Mouse (Mus musculus) heart, postnatal 10 days (tissue): ENCODE measurements at regions not wholly inside any gene's neighbourhood (a gene's known extent, or its start where the extent isn't known, plus 50 kb on each side); places are given as distances from the start of the nearest gene placed in this dataset.

ENCODE experiments used
- DNase-seq, 2 experiments: peaks; one replicate each; pipeline ENCODE4 v3.0.0; 2021
- intact Hi-C: fragments of 180-260 bp; cut with DNase I; formaldehyde crosslinking; loops from one replicate; pipeline ENCODE4 v1.15.1; 2025

DNA sequence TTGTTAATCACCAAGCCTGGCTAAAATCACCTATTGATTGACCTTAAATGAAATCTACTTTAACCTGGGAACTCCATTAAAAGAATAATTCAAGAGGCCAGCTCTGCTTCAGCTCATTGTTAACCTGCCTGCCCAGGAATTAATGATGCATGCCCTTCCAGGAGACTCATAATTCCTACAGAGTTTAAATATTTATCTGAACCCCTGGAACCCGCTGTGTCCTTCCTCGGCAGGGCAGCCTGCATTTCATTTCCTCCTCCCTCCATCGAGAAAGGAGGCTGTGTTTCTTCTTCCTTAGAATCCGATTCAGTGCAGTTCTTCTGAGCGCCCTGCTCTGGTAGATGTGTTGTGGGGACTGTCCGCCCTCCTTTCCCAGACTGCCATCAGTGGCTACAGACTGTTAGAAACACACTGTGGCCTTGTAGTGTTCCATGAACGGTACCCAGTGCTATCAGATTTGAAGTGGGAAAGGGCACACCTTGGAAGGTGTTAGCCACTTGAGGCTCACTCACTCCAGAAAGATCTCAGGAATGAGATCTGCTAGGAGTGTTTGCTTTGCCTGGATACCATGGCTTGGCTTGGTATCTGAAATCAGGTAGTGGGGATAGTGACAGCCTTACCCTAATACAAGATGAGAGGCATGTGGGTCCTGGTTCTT, 350.0 kb upstream of the Kazn start:
- no peak for DNase-seq
- intact Hi-C loops, result no loop called here

GRCm38 (mm10) chr4:142588418-142589083, 349.4 kb upstream of the Kazn start:
- intact Hi-C loops, result no loop called here
- DNase-seq, result no peak

GRCm38 (mm10) chr4:142587345-142588035, 348.3 kb upstream of the Kazn start:
- DNase-seq, result no peak
- intact Hi-C loops, result no loop called here

GRCm38 (mm10) chr4:142578536-142578935, 339.3 kb upstream of the Kazn start:
- intact Hi-C loops, result no loop called here
- no peak for DNase-seq

DNA sequence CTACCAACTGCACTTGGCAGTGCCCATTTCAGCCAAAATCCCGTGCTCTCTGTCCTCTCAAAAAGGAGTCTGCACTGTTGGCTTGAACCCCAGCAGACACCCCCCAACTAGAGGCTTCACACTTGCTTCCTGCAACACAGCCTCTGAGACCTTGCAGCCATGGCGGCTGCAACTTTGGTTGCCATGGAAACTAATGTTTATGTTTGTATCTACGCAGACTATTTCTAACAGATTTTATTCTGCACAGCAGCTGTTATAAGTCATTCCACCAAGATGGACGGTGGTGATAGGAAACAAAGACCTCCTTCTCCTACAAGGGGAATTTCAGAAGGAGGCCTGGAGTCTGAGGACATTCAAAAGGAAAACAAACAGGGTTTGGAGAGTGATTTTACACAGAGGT, 338.3 kb upstream of the Kazn start:
- intact Hi-C loops, result no loop called here

GRCm38 (mm10) chr4:142574528-142574927, 335.3 kb upstream of the Kazn start:
- DNase-seq, result no peak
- intact Hi-C loops, result no loop called here

More for the DNA sequence above, 338.3 kb upstream of the Kazn start:
- DNase-seq, result peak; percentile 4

GRCm38 (mm10) chr4:142570712-142571111, 331.5 kb upstream of the Kazn start:
- DNase-seq, result no peak
- intact Hi-C loops, result no loop called here

DNA sequence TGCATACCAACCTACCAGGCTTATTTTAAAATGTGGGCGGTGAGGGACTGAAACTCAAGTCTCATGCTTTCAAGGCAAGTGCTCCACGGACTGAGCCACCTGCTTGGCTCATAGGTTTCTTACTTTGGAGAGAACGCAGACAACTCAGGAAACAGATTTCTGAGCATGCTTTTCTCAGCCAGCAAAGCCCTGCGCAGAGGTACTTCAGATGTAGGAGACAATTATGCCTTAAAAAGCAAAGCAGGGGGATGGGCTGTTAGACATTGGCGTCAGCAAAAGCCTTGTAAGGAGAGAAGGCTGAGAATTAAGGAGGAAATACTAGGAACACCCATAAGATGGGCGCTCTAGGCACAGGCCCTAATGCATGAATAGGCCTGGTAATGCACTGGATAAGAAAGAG, 329.4 kb upstream of the Kazn start:
- intact Hi-C loops, result no loop called here
- no peak for DNase-seq

- DNase-seq, result no peak
- intact Hi-C loops, result no loop called here
Measured at GRCm38 (mm10) chr4:142554716-142555115, 315.5 kb upstream of the Kazn start.

DNA sequence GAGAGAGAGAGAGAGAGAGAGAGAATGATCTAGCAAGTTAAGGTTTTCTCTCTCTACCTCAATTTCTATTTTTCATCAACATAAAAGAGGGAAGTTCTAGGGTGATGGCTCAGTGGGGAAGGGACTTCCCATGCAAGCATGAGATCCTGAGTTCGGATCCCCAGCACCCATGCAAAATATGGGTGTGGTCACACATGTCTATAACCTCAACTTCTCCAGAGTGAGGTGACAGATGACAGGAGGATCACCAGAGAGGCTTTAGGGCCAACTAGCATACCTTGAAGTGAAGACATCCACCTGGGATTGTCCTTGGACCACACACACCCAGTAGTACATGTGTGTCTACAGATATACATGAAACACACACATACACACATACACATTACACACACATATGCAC, 306.7 kb upstream of the Kazn start:
- no peak for DNase-seq
- intact Hi-C loops, result no loop called here

DNA sequence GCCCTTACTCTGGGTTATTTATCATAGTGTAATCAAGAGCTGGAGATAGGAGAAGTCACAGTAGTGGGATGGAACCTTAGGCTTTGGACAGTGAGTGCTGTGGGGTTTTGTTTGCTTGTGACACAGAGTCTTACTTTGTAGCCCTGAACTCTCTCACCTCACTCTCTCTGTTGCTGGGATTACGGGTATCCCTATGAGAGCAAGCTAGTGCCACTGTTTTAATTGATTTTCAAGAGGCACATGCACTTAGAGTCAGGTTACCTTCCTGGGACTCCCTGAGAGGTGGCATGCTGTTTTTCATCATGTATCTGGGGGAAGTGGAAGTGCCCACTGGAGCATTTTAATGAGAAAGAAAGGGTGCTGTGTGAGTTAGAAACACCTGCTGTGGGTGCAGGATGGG, 306.0 kb upstream of the Kazn start:
- intact Hi-C loops, result no loop called here
- no peak for DNase-seq

DNA sequence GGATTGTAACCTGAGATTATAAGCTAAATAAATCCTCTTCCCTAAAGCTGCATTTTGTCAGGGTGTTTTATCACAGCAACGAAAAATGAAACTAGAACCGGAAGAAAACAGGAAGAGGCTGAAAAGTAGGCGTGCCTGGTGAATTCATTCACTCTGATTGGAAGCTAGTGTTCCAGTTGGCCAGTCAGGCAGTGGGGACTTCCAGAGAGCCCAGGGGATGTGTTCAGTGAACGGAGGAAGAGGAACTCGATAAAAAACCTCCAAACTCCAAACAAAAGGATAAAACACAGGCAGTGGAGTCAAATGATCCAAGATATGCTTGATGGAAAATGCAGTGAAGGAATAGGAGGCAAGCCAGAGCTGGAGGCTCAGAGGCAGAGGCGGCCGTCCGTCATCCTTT, 305.5 kb upstream of the Kazn start:
- DNase-seq, result peak; percentile 10 to 31
- intact Hi-C loops, result no loop called here

DNA sequence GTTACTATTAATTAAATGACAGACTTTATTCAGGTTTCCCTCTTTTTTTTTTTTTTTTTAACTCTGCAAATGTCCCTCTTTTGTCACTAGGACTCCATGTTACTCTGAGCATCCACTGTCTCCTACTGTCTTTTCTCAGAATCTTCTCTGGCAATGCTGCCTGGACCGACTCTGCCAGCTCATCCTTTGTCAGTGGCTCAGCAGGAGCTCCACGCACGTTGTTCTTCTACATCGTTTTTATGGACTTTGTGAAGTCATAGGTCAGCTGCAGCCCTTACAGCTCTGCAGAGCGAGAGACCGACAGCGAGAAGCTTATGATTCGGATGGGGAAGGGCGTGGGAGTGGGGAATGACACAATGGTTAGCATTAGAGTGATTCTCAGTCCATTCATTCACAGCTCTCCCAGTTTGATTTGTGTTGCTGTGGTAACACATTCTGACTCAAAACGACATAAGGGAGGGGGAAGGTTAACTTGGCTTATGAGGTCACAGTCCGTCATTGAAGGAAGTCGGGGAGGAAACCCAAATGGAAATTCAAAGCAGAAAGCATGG, 300.1 kb upstream of the Kazn start:
- intact Hi-C loops, result no loop called here
- no peak for DNase-seq

DNA sequence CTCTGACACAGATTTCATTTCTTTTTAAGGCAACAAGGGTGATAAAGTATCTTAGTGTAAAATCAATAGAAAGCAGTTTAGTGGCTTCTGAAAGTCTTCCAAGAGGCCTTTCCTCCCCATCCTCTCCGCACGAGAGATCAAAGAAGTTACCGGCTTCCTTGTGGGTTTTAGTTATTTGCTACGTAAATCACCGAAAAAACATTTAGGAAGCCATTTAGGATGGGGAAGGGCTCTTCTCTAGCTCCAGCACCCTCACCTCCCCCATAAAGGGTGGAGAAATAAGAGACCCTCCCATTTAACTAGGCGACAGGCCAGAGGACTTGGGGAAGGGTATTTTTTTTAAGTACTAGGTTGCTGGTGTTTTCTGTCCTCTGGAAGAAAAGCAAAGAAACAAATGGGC, 287.9 kb upstream of the Kazn start:
- DNase-seq, result no peak
- intact Hi-C loops, result no loop called here

DNA sequence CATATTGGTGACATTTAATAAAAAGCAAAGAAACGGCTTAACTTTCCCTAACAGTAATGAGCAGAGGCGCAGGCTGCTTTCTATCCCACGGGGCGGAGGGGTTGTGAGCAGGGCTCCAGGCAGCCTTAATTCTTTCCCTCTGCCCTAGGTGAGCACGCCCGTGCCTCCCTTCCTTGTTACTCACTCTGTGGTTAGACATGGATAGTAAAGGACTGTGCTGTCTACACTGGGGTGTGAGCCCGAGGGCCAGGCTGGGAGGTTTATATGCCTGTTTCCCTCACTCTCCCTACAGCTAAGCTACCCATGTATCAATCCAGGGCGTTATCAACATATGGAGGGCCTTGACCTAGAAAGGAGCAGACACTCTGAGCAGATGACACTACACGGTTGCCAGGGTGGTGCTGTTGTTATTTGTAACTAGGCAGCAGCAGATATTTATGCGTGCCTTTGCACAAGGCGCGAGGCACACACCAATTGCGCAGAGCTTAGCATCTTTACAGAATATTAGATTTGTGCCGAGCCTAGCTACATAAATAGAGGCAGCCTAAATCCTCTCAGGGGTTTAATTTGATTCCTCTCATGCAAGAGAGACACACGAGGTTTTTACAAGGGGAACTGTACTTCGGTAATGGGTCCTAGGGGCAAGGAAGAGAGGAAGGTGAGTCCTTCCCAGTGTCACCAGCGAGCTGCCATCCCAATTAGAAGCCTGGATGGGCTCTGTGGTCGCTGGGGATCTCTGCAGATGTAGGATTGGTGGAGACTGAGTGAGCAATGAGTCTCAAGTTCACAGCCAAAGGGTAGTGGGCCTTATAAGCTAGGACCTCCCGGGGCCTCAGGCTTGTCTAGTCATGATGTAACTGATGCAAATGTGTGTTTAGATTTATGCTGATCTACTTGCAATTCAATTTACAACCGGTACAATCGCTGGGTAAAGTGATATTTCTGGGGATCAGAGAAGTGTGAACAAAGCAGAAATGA, 278.6 kb upstream of the Kazn start:
- DNase-seq, result no peak

GRCm38 (mm10) chr4:142514751-142515150, 275.6 kb upstream of the Kazn start:
- DNase-seq, result peak in 1 of 2 experiments; percentile 8
- intact Hi-C loops, result no loop called here

More for the DNA sequence above, 278.6 kb upstream of the Kazn start:
- intact Hi-C loops, result no loop called here

- intact Hi-C loops, result no loop called here
- no peak for DNase-seq
Measured at GRCm38 (mm10) chr4:142509386-142509785, 270.2 kb upstream of the Kazn start.

DNA sequence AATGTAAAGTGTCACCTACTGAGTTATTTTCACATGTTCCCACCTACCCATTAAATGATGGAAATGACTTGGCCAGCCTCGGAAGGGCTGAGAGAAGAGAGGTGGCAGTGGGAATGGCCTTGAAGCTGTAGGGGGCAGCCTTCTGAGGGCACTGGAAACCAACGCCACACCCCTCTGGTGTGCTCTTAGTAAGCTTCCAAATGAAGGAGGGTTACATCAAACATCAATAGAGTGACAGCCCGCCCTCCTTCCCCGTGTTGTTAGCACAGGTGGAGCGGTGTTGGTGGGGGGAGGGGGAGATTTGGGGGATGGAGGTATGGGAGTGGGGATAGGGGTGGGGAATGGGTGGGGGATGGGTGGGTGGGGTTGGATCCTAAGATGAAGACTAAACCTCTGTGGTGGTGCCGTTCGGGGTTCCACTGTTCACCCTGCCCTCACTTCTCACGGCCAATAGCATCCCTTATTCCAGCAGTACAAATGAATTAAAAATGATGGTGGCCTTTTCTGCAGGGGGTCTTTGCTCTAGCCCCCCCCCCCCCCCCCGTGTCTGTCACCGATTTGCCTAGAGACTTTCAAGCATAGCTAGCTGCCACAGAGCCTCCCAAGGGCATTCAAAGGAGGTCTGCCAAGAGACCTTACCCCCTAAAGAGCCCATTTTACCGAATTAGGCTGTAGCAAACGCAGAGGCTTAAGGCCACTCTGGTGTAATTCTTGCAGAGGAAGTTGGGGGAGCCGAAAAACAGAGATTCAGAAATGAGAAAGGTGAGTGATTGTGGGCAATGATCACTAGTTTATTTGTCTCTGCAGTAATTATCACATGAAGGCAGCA, 267.4 kb upstream of the Kazn start:
- intact Hi-C loops, result no loop called here
- no peak for DNase-seq

DNA sequence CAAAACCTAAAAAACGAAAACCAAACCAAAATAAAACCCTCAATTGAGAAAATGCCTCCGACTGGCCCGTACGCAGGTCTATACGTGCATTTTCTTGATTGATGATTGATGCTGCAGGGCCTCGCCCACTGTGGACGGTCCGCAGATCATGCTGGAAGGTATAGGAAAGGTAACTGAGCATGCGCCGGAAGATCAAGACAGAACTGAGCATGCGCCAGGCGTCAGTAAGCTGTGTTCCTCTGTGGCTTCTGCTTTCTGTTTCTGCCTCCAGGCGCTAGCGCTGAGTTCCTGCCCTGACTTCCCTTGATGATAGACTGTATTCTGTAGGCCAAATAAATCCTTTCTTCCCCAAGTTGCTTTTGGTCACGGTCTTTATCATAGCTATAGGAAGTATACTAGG, 264.6 kb upstream of the Kazn start:
- DNase-seq, result no peak
- intact Hi-C loops, result no loop called here

DNA sequence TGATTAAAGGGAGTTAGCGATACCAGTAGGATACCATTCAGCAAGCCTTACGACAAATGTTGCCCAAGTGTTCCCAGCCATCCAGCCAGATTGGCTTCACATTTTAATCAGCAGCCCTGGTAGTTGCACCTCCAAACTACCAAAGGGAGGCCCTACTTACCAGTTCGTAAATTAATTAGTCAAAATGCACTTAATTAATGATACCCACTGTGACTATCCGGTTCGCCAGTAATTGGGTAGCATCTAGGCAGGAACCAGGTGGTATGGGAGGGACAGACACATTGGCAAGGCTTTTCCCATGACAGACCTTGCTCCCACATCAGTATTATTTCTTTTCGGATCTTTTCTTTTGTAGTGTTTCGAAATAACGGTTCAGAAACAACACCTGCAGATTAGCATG, 262.0 kb upstream of the Kazn start:
- DNase-seq, result no peak
- intact Hi-C loops, result no loop called here
